Mouse (Mus musculus) liver, embryonic 13.5 days (tissue): ENCODE measurements around the gene Acot1. TPM values are rescaled to one million over a fixed set of nuclear protein-coding genes. Genes with fewer than 3 reads are reported as not detected.

Source experiments
- ATAC-seq: fragments of 200-750 bp; cut with Nextera tagmentation; 2 replicates; pipeline ENCODE4 v1.8.0; 2017; ENCODE audit warnings: low read depth, mild to moderate bottlenecking, moderate number of reproducible peaks, moderate library complexity
- DNase-seq: peaks from one replicate; pipeline ENCODE4 v3.0.0; 2022
- H3K27ac ChIP-seq: fragments of 300-500 bp; sonication (generic); 2 replicates; pipeline ENCODE4 v1.5.1; 2015; ENCODE audit warnings: moderate library complexity, mild to moderate bottlenecking, inconsistent platforms
- H3K27me3 ChIP-seq: fragments of 300-500 bp; sonication (generic); 2 replicates; pipeline ENCODE4 v1.6.1; 2015; ENCODE audit warnings: mild to moderate bottlenecking, inconsistent platforms
- H3K36me3 ChIP-seq: fragments of 300-500 bp; sonication (generic); 2 replicates; pipeline ENCODE4 v1.6.1; 2015; ENCODE audit warnings: mild to moderate bottlenecking, inconsistent platforms
- H3K4me1 ChIP-seq: fragments of 300-500 bp; sonication (generic); replicated peaks from 2 replicates; pipeline ENCODE4 v1.6.1; 2015; ENCODE audit warnings: inconsistent platforms
- H3K4me2 ChIP-seq: fragments of 300-500 bp; sonication (generic); 2 replicates; pipeline ENCODE4 v1.6.1; 2015; ENCODE audit warnings: inconsistent platforms, mild to moderate bottlenecking, moderate library complexity
- H3K4me3 ChIP-seq: fragments of 300-500 bp; sonication (generic); replicated peaks from 2 replicates; pipeline ENCODE4 v1.5.1; 2015; ENCODE audit warnings: mild to moderate bottlenecking, inconsistent platforms
- H3K9ac ChIP-seq: fragments of 300-500 bp; sonication (generic); 2 replicates; pipeline ENCODE4 v1.6.1; 2015; ENCODE audit warnings: mild to moderate bottlenecking, inconsistent platforms
- H3K9me3 ChIP-seq: fragments of 300-500 bp; sonication (generic); replicated peaks from 2 replicates; pipeline ENCODE4 v1.6.1; 2016; ENCODE audit warnings: inconsistent platforms
- WGBS: fragments of 180-500 bp; shearing (Covaris S2); methylation state at CpG from one replicate; pipeline ENCODE4 v1.1.7; 2015; ENCODE audit not compliant: insufficient replicate concordance; 5-methylcytosine and 5-hydroxymethylcytosine counted together
- polyA plus RNA-seq: library from polyadenylated mRNA; unstranded; fragments of >200 nt; fragmentation: Nextera tagmentation; extraction: Ambion mirVana; gene quantifications from 2 replicates; pipeline ENCODE4 v1.2.1, GENCODE M21; 2015

The Acot1 gene
- polyA plus RNA-seq, 1 experiment from 2014 or later, result 28.2 TPM

DNA sequence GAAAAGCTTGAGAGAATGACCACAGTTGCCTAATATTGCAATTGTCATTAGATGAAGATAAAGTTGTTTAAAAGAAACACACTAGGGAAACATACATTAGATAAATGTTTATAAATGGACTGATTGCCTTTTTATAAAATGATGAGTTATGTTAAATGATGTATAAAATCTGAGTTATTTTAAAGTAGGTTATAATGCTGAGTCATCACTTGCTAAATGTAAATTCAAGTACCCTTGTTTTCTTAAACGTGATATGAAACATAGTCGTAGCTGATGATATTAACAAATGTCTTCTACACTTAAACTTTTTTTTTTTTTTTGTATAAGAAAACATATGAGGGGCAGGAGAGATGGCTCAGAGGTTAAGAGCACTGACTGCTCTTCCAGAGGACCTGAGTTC lies 54.5 kb downstream of the Acot1 start:
- ATAC-seq (no peak), DNase-seq (no peak)
- no peaks in the 10 kb centered on the region for H3K4me1 ChIP-seq
- H3K4me3 ChIP-seq, result no peak overlapping the region
- no peak overlapping the region for H3K4me2 ChIP-seq
- 48% methylated on average over 2 of the region's 2 CpGs for WGBS
- H3K9me3 ChIP-seq, result no peaks in the 10 kb centered on the region; the same call in 1 of the 2 replicates
- H3K27me3 ChIP-seq, result peaks cover 27% of the 10 kb centered on the region
- H3K9ac ChIP-seq, result no peak overlapping the region
- no peak overlapping the region for H3K27ac ChIP-seq
- no peaks in the 10 kb centered on the region for H3K36me3 ChIP-seq

DNA sequence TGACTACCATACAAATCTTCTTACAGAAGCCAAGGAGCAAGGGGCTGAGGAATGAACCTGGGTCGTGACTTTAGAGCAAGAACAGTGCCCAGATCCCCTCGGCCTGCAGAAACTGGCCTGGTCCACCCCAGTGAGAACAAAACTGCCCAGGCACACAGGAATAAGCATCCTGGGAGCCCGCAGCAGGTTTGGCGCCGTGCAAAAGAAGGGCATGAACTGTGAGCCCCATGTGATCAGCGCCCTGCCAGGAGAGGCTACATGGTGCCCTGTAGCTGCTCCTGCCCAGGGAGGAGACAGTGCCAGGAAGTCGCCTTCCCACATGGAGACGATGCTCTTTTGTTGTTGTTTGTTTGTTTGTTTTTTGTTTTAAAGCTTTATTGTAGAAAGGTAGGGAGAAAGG lies 55.3 kb downstream of the Acot1 start:
- Histone ChIP-seq H3K4me1 (no peaks in the 10 kb centered on the region), H3K27ac (no peak overlapping the region), H3K4me3 (no peak overlapping the region), H3K27me3 (peaks cover 31% of the 10 kb centered on the region), H3K9ac (no peak overlapping the region), H3K9me3 (no peaks in the 10 kb centered on the region; the same call in 1 of the 2 replicates), H3K4me2 (no peak overlapping the region), H3K36me3 (no peaks in the 10 kb centered on the region)
- no peak for DNase-seq
- WGBS, result 57% methylated on average over 8 of the region's 8 CpGs
- ATAC-seq, result no peak

DNA sequence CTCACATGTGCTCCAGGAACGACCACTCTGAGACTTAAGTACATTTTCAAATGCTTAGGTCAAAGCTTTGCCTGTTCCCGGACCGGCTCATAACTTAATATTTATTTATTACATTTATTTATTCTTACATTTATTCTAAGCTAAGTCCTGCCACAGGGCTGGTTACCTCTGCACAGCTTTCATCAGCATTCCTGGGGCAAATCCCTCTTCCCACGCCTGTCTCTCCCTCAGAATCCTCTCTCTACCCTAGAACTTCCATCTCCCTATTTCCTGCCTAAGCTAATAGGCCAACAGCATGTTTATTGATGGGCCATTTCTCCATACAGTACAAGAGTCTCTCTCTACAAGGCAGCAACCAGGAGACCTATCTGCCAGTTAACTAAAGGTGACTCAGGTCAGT lies 58.5 kb downstream of the Acot1 start:
- no peak overlapping the region for H3K27ac ChIP-seq
- H3K27me3 ChIP-seq, result peaks cover 55% of the 10 kb centered on the region
- WGBS, result 63% methylated on average over 4 of the region's 4 CpGs
- no peak for DNase-seq
- no peaks in the 10 kb centered on the region for H3K36me3 ChIP-seq
- H3K4me1 ChIP-seq, result no peaks in the 10 kb centered on the region
- H3K4me3 ChIP-seq, result no peak overlapping the region
- ATAC-seq, result no peak
- no peak overlapping the region for H3K4me2 ChIP-seq
- H3K9ac ChIP-seq, result no peak overlapping the region
- no peaks in the 10 kb centered on the region; the same call in 1 of the 2 replicates for H3K9me3 ChIP-seq

Other genes with a start within 250 kb of the Acot1 start
- 0.60 and 0.67 TPM in 2 replicates for gene Papln, start 245.9 kb upstream of the Acot1 start, polyA plus RNA-seq
- gene Numb, start 87.6 kb upstream of the Acot1 start, polyA plus RNA-seq, result 11.8 and 16.3 TPM in 2 replicates
- gene Riox1, start 58.9 kb upstream of the Acot1 start, polyA plus RNA-seq, result 9.3 and 9.8 TPM in 2 replicates
- not detected in 2 replicates for gene Heatr4, start 24.6 kb upstream of the Acot1 start, polyA plus RNA-seq
- 14.7 and 16.1 TPM in 2 replicates for gene Acot2, start 21.6 kb upstream of the Acot1 start, polyA plus RNA-seq
- gene Acot4, start 28.9 kb downstream of the Acot1 start, polyA plus RNA-seq, result 6.7 and 7.9 TPM in 2 replicates
- 0.46 TPM in 1 of 2 replicates, not detected in the other for gene Gm49366, start 29.4 kb downstream of the Acot1 start, polyA plus RNA-seq
- 4.2 and 4.7 TPM in 2 replicates for gene Acot3, start 42.7 kb downstream of the Acot1 start, polyA plus RNA-seq
- gene Acot5, start 59.8 kb downstream of the Acot1 start, polyA plus RNA-seq, result not detected in 2 replicates
- 0.40 and 0.51 TPM in 2 replicates for gene Acot6, start 91.2 kb downstream of the Acot1 start, polyA plus RNA-seq
- 0.23 and 0.27 TPM in 2 replicates for gene Dnal1, start 104.9 kb downstream of the Acot1 start, polyA plus RNA-seq
- gene Pnma1, start 139.0 kb downstream of the Acot1 start, polyA plus RNA-seq, result 0.14 TPM in 1 of 2 replicates, not detected in the other
- 3.7 and 4.4 TPM in 2 replicates for gene Elmsan1, start 209.4 kb downstream of the Acot1 start, polyA plus RNA-seq